Mouse (Mus musculus): ENCODE data around the gene Dtx2. TPM values are rescaled to one million over a fixed set of nuclear protein-coding genes. Genes with fewer than 3 reads are reported as not detected.

The Dtx2 gene
- total and polyA plus RNA-seq, 3 experiments = 16.0 to 43.7 (median 20.4) TPM

DNA sequence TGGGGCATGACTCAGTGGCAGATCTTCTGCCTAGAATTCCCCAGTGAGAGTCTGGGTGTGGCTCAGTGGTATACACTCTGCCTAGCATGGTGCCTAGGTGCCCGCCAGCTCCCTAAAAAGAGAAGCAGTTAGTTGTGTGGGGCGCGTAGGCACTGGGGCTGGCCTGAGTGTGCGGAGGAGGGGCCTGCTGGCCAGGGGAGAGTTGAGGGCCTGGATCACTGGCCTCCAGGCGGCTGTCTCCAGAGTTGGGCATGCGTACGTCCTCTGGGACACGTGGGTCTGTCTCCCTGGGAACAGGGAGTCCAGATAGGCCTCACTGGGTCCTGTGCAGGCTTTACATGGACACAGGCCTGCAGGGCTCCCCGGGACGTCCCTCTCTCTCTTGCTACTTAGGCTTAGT, 20.3 kb downstream of the Dtx2 start:
- dilution Hi-C loops (cut with MboI; ENCODE audit: extremely low pct_ligation_motif_present, extremely low pct_unique_long_range_greater_than_20kb, low sequenced_read_pairs) = no loop called here
- no peak overlapping the region for H3K4me2 ChIP-seq (ENCODE audit: insufficient read depth, low read depth, poor library complexity, severe bottlenecking)
- TF ChIP-seq HCFC1 (IDR thresholded peaks at IDR 0.05; ENCODE audit: low read depth, low read length) (no peak), CHD1 (IDR thresholded peaks at IDR 0.05; ENCODE audit: low read depth, low read length) (no peak), MEF2A (IDR thresholded peaks at IDR 0.05; ENCODE audit: borderline replicate concordance, low read depth, low read length) (no peak), USF1 (IDR thresholded peaks at IDR 0.05; ENCODE audit: low read depth, low read length) (no peak), KAT2A (IDR thresholded peaks at IDR 0.05; ENCODE audit: insufficient replicate concordance, low read length) (no peak), MAZ (IDR thresholded peaks at IDR 0.05; ENCODE audit: low read depth, low read length) (no peak), POLR2A (IDR thresholded peaks at IDR 0.05; ENCODE audit: low read depth, low read length) (no peak), SIN3A (IDR thresholded peaks at IDR 0.05; ENCODE audit: low read length) (no peak), RCOR1 (conservative IDR thresholded peaks at IDR 0.05; ENCODE audit: low read depth, low read length) (no peak), CHD2 (IDR thresholded peaks at IDR 0.05; ENCODE audit: low read length) (no peak), CTCF (conservative IDR thresholded peaks at IDR 0.05 in 1 of 2, IDR thresholded peaks at IDR 0.05 in 1 of 2; ENCODE audit: low read depth in 2 of 2, low read length in 2 of 2) (no peak), TBP (conservative IDR thresholded peaks at IDR 0.05; ENCODE audit: low read depth, low read length) (no peak), NRF1 (IDR thresholded peaks at IDR 0.05; ENCODE audit: low read depth, low read length) (no peak), MYC (IDR thresholded peaks at IDR 0.05; ENCODE audit: low read depth, low read length) (no peak), JUN (IDR thresholded peaks at IDR 0.05; ENCODE audit: insufficient read depth, low read depth, low read length) (no peak), POLR2AphosphoS2 (IDR thresholded peaks at IDR 0.05; ENCODE audit: low read depth, low read length) (no peak), ZC3H11A (IDR thresholded peaks at IDR 0.05; ENCODE audit: low read depth, low read length) (no peak), UBTF (IDR thresholded peaks at IDR 0.05; ENCODE audit: low read depth, low read length) (no peak), RAD21 (IDR thresholded peaks at IDR 0.05; ENCODE audit: low read depth, low read length) (no peak)

GRCm38 (mm10) chr5:136015586-136015985, 21.0 kb downstream of the Dtx2 start:
- no peak for TF ChIP-seq CTCF (conservative IDR thresholded peaks at IDR 0.05 in 1 of 2, IDR thresholded peaks at IDR 0.05 in 1 of 2; ENCODE audit: low read depth in 2 of 2, low read length in 2 of 2)
- no peak for TF ChIP-seq GABPA (IDR thresholded peaks at IDR 0.05; ENCODE audit: insufficient replicate concordance, low read depth, low read length)
- TF ChIP-seq KAT2A (IDR thresholded peaks at IDR 0.05; ENCODE audit: insufficient replicate concordance, low read length) = no peak
- no peak for TF ChIP-seq MAZ (IDR thresholded peaks at IDR 0.05; ENCODE audit: low read depth, low read length)
- TF ChIP-seq MAFK (IDR thresholded peaks at IDR 0.05; ENCODE audit: insufficient replicate concordance, low read length) = no peak
- TF ChIP-seq TBP (conservative IDR thresholded peaks at IDR 0.05; ENCODE audit: low read depth, low read length) = no peak
- no peak for TF ChIP-seq MAX (IDR thresholded peaks at IDR 0.05; ENCODE audit: low read length)
- TF ChIP-seq MYC (IDR thresholded peaks at IDR 0.05; ENCODE audit: low read depth, low read length) = no peak
- no peak for TF ChIP-seq HCFC1 (IDR thresholded peaks at IDR 0.05; ENCODE audit: low read depth, low read length)
- no peak for TF ChIP-seq POLR2AphosphoS2 (IDR thresholded peaks at IDR 0.05; ENCODE audit: low read depth, low read length)
- TF ChIP-seq ZNF384 (IDR thresholded peaks at IDR 0.05; ENCODE audit: low read depth, low read length) = no peak
- TF ChIP-seq UBTF (IDR thresholded peaks at IDR 0.05; ENCODE audit: low read depth, low read length) = no peak
- TF ChIP-seq ELF1 (IDR thresholded peaks at IDR 0.05; ENCODE audit: low read depth, low read length) = no peak
- no peak for TF ChIP-seq TCF12 (IDR thresholded peaks at IDR 0.05; ENCODE audit: low read depth, low read length)
- no peak for TF ChIP-seq NRF1 (IDR thresholded peaks at IDR 0.05; ENCODE audit: low read depth, low read length)
- no peak for TF ChIP-seq RCOR1 (conservative IDR thresholded peaks at IDR 0.05; ENCODE audit: low read depth, low read length)
- TF ChIP-seq ZKSCAN1 (IDR thresholded peaks at IDR 0.05; ENCODE audit: borderline replicate concordance, low read depth, low read length) = no peak
- TF ChIP-seq ZC3H11A (IDR thresholded peaks at IDR 0.05; ENCODE audit: low read depth, low read length) = no peak
- H3K4me1 ChIP-seq (ENCODE audit: control insufficient read depth in 1 of 2, insufficient read depth in 2 of 2) = peaks cover 23 to 74% of the 10 kb centered on the region in 2 experiments
- H3K36me3 ChIP-seq (replicated peaks in 1 of 2; ENCODE audit: control insufficient read depth in 1 of 2, insufficient read depth in 1 of 2, low read length in 1 of 2) = peaks cover 46 to 88% of the 10 kb centered on the region in 2 experiments
- no peaks in the 10 kb centered on the region for H3K27me3 ChIP-seq (replicated peaks)
- no peaks in the 10 kb centered on the region for H3K9me3 ChIP-seq (replicated peaks; ENCODE audit: low read length)
- H3K9ac ChIP-seq (ENCODE audit: insufficient read depth, low read depth) = no peak overlapping the region
- in situ Hi-C loops (cut with MboI; ENCODE audit: low pct_ligation_motif_present, low pct_unique_long_range_greater_than_20kb, low sequenced_read_pairs) (no loop called here), dilution Hi-C loops (cut with MboI; ENCODE audit: extremely low pct_ligation_motif_present, extremely low pct_unique_long_range_greater_than_20kb, low sequenced_read_pairs) (no loop called here)
- no peaks in the 10 kb centered on the region; the same call in 1 of the 2 replicates for H3K79me2 ChIP-seq (replicated peaks; ENCODE audit: control insufficient read depth, extremely low read depth, insufficient read depth, poor library complexity, severe bottlenecking)
- no peak overlapping the region for H3K4me2 ChIP-seq (ENCODE audit: insufficient read depth, low read depth, poor library complexity, severe bottlenecking)
- no peak for DNase-seq (ENCODE audit: extremely low read depth)
- H3K4me3 ChIP-seq (replicated peaks in 1 of 3; ENCODE audit: low read depth in 2 of 3, low read length in 2 of 3, poor library complexity in 1 of 3) = no peak overlapping the region
- H3K27ac ChIP-seq (ENCODE audit: insufficient read depth, low read depth) = no peak overlapping the region

More for the DNA sequence above, 20.3 kb downstream of the Dtx2 start:
- Histone ChIP-seq H3K27me3 (replicated peaks) (no peaks in the 10 kb centered on the region), H3K9me3 (replicated peaks; ENCODE audit: low read length) (no peaks in the 10 kb centered on the region), H3K4me3 (replicated peaks in 1 of 3; ENCODE audit: low read depth in 2 of 3, low read length in 2 of 3, poor library complexity in 1 of 3) (no peak overlapping the region), H3K36me3 (replicated peaks in 1 of 2; ENCODE audit: control insufficient read depth in 1 of 2, insufficient read depth in 1 of 2, low read length in 1 of 2) (peaks cover 47 to 88% of the 10 kb centered on the region in 2 experiments), H3K9ac (ENCODE audit: insufficient read depth, low read depth) (no peak overlapping the region), H3K79me2 (replicated peaks; ENCODE audit: control insufficient read depth, extremely low read depth, insufficient read depth, poor library complexity, severe bottlenecking) (no peaks in the 10 kb centered on the region; the same call in 1 of the 2 replicates), H3K27ac (ENCODE audit: insufficient read depth, low read depth) (no peak overlapping the region), H3K4me1 (ENCODE audit: control insufficient read depth in 1 of 2, insufficient read depth in 2 of 2) (peaks cover 23 to 74% of the 10 kb centered on the region in 2 experiments)
- no peak for DNase-seq (ENCODE audit: extremely low read depth)
- in situ Hi-C loops (cut with MboI; ENCODE audit: low pct_ligation_motif_present, low pct_unique_long_range_greater_than_20kb, low sequenced_read_pairs) = no loop called here

Measured in CH12.LX (cell line).